ENCODE assay signal across 8 mouse cellular contexts in genomic region chr19:15868865-15869698, GRCm38 (mm10).
DNase-seq lines count a peak whose midpoint lies in the region; ATAC-seq lines count a peak whose summit lies in the region.

No protein-coding gene starts in this region.

- H3K27me3 ChIP-seq in splenic B cell, adult 2 months (ENCODE audit: control insufficient read depth, insufficient read depth, low read length, poor library complexity, severe bottlenecking) = no peaks in the 10 kb centered on the region

- DNase-seq in cerebellum, postnatal 14 days = peak; percentile 38 to 47
- DNase-seq in cerebellum, adult 9-11 months = no peak
- DNase-seq in 3T3-L1 (ENCODE audit: low read depth, low spot score) = peak; percentile 43
- peak; percentile 65 for DNase-seq in embryo, embryonic 11 days
- peak; percentile 4 to 20 for DNase-seq in kidney, postnatal 36 days
- DNase-seq in splenic B cell, adult 2 months (ENCODE audit: low read depth, low spot score) = peak; percentile 68
- no peak for DNase-seq in gastrocnemius, postnatal 25 days

- ATAC-seq in megakaryocyte progenitor cell, adult 5-6 weeks (replicated peaks; ENCODE audit: poor library complexity) = peak; percentile 63

- H3K36me3 ChIP-seq in splenic B cell, adult 2 months (ENCODE audit: control insufficient read depth, insufficient read depth, low read length, poor library complexity, severe bottlenecking) = no peaks in the 10 kb centered on the region

Comparison
In these comparisons a context has a peak if more than half of its experiments do, and no peak if none do; other contexts are left out.
1. DNase-seq: peak in cerebellum, postnatal 14 days (2 of 2), 3T3-L1 (single experiment), embryo, embryonic 11 days (single experiment), kidney, postnatal 36 days (2 of 2) and splenic B cell, adult 2 months (single experiment); none in cerebellum, adult 9-11 months (single experiment) and gastrocnemius, postnatal 25 days (single experiment).